Mouse (Mus musculus) kidney, adult 2 months (tissue): ENCODE data around the gene Hist1h2ac. TPM values are rescaled to one million over a fixed set of nuclear protein-coding genes. Genes with fewer than 3 reads are reported as not detected.
"Not testable (repeated sequence)": the region's sequence is repeated elsewhere in the genome, so short reads cannot be mapped to it uniquely, and the experiment has no call there.

Experiments used
- DNase-seq: peaks from one replicate; pipeline ENCODE4 v3.0.0; 2021
- H3K27ac ChIP-seq: fragments of 200-500 bp; 2 replicates; pipeline ENCODE4 v1.5.1; 2012; ENCODE audit warnings: low read depth, low read length, control low read depth, inconsistent platforms; ENCODE audit not compliant: insufficient read depth
- H3K27me3 ChIP-seq: fragments of 200-500 bp; replicated peaks from 2 replicates; pipeline ENCODE4 v1.6.1; 2012; ENCODE audit warnings: mild to moderate bottlenecking, moderate library complexity, low read length, inconsistent platforms; ENCODE audit not compliant: control insufficient read depth, insufficient read depth
- H3K36me3 ChIP-seq: fragments of 200-500 bp; 2 replicates; pipeline ENCODE4 v1.6.1; 2012; ENCODE audit warnings: mild to moderate bottlenecking, moderate library complexity, low read length, inconsistent platforms; ENCODE audit not compliant: control insufficient read depth, insufficient read depth
- H3K4me1 ChIP-seq: fragments of 200-500 bp; 2 replicates; pipeline ENCODE4 v1.6.1; 2011; ENCODE audit warnings: low read length; ENCODE audit not compliant: control insufficient read depth, insufficient read depth
- H3K4me3 ChIP-seq: fragments of 200-500 bp; 2 replicates; pipeline ENCODE4 v1.5.1; 2011; ENCODE audit warnings: mild to moderate bottlenecking, low read depth, low read length, control low read depth; ENCODE audit not compliant: insufficient read depth
- CTCF ChIP-seq: fragments of 200-500 bp; conservative IDR thresholded peaks from 2 replicates; pipeline ENCODE4 v1.5.1; 2011; ENCODE audit warnings: low read depth, mild to moderate bottlenecking, control low read depth, low read length, moderate library complexity, mixed read lengths; ENCODE audit not compliant: insufficient read depth, insufficient read length
- POLR2A ChIP-seq: fragments of 200-500 bp; IDR thresholded peaks from one replicate; pipeline ENCODE4 v1.6.1; 2011; ENCODE audit warnings: low read depth, low read length, control low read depth
- whole genome bisulfite sequencing: fragments of 180-500 bp; shearing (Covaris S2); methylation state at CpG from one replicate; pipeline ENCODE4 v1.1.7; 2018; 5-methylcytosine and 5-hydroxymethylcytosine counted together
- polyA plus RNA-seq: library from polyadenylated mRNA; depleted of rRNA; stranded (reverse); fragments of >200 nt; gene quantifications from 2 replicates; pipeline ENCODE4 v1.2.3, GENCODE M21; 2012

The Hist1h2ac gene
- polyA plus RNA-seq, 1 experiment = 0.44 TPM

DNA sequence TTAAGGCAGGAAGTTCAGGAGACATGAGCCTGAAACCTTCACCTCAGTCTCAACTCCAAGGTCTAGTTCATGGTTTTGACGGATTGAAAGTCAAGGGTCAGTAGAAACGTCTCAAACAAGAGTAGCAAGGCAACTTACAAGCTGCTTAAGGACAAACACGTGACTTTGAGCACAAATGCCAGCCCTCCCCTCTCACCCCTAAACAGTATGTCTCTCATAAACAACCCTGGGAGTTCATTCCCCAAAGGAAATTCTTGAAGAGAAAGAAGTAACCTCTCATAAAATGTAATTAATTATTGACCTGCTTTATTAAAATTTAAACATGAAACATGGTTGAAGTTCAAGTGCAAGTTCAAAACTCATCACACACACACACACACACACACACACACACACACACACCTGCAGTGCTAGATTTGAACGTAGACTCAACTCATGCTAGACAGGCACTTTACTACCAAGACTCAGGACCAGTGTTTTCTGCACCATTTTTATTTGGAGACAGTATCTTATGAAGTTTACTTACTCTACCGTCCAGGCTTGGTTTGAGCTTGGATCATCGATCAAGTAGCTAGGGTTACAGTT lies 10.2 kb upstream of the Hist1h2ac start:
- H3K27me3 ChIP-seq = no peaks in the 10 kb centered on the region
- H3K36me3 ChIP-seq = no peaks in the 10 kb centered on the region; the same call in 1 of the 2 replicates
- DNase-seq = peak; percentile 88
- WGBS = 36% methylated on average over 6 of the region's 6 CpGs
- peak overlapping the region; percentile 84 for H3K27ac ChIP-seq
- peaks cover 13% of the 10 kb centered on the region; the same call in 1 of the 2 replicates for H3K4me1 ChIP-seq
- no peak overlapping the region for H3K4me3 ChIP-seq
- TF ChIP-seq POLR2A (no peak), CTCF (no peak)

DNA sequence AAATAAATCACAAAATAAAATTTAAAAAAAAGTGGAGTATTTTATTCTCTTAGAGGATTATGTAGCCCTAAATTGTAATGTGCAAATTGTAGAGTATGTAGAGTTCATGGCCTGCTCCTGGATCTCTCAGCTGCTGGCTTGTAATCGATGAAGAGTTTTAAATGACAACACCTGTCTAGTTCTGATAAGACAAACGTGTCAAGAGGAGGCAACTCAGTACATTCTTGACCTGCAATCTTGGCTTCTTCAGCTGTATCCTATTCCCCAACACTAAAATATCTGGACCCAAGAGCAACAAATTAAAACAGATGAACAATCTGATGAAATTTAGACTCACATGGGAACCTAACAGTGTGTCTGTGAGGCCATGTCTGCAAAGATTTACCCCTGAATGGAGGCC lies 5.7 kb upstream of the Hist1h2ac start:
- TF ChIP-seq POLR2A = no peak
- no peak for TF ChIP-seq CTCF
- peaks cover 23% of the 10 kb centered on the region for H3K4me1 ChIP-seq
- WGBS = 81% methylated on average over 2 of the region's 2 CpGs
- DNase-seq = no peak
- no peak overlapping the region for H3K4me3 ChIP-seq
- no peaks in the 10 kb centered on the region; the same call in 1 of the 2 replicates for H3K36me3 ChIP-seq
- H3K27me3 ChIP-seq = no peaks in the 10 kb centered on the region
- no peak overlapping the region for H3K27ac ChIP-seq

DNA sequence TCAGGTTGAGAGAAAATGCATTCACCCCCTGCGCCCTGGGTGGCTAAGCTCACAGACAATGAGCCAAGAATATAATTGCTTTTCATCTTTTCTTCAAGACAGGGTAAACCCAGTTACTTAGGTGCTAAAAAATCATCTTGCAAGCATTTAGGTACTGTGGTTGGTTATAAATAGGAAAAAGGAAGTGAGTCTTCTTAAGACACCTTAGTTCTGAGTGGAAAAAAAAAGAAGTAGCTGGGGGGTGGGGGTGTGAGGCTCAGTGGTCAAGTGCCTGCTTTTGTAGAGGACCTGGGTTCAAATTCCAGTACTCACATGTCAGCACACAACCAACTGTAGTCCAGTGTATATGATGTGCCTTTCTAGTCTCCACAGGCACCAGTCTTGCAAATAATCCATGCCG lies 5.2 kb upstream of the Hist1h2ac start:
- no peak overlapping the region for H3K4me3 ChIP-seq
- H3K27me3 ChIP-seq = no peaks in the 10 kb centered on the region
- H3K27ac ChIP-seq = no peak overlapping the region
- WGBS = 93% methylated on average over 2 of the region's 2 CpGs
- H3K4me1 ChIP-seq = peaks cover 18% of the 10 kb centered on the region
- TF ChIP-seq CTCF (no peak), POLR2A (no peak)
- H3K36me3 ChIP-seq = no peaks in the 10 kb centered on the region; the same call in 1 of the 2 replicates
- DNase-seq = no peak

DNA sequence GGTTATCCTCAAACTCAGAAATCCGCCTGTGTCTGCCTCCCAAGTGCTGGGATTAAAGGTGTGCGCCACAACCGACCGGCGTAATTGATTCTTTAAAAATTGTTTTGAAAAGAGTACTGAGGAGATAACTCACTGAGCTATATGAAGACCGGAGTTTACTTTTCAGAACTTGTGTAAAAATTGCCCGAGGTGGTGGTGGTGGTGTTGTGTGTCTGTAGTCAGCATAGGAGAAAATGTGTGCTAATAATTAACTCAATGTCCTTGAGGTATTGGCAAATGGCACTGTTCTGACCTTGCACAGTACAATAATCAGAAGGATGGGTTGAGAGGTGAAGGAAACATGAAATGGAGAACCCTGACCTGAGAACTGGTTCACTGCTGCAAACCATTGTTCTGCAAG lies 4.2 kb upstream of the Hist1h2ac start:
- Histone ChIP-seq H3K36me3 (no peaks in the 10 kb centered on the region; the same call in 1 of the 2 replicates), H3K4me1 (peaks cover 10% of the 10 kb centered on the region), H3K4me3 (no peak overlapping the region), H3K27ac (peak overlapping the region; percentile 75), H3K27me3 (no peaks in the 10 kb centered on the region)
- DNase-seq = peak; percentile 68
- 64% methylated on average over 7 of the region's 7 CpGs for WGBS
- no peak for TF ChIP-seq CTCF
- no peak for TF ChIP-seq POLR2A

DNA sequence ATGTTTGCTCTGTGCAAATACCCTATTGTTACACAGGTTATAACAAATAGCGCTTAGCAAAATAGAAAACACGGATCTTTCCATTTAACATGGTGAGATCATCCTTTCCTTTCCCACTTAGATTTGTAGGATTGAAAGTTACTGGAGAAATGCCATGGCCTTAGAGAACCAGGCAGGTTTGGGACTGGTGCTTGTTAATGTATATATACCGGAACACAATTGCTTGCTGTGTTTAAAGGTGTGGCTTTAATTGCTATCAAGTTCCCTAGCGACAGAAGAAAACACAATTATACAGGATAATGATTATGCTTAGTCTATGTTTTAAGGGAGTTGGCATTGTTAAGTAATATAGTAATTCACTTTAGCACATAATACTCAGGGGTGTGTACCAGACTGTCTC lies 3.4 kb upstream of the Hist1h2ac start:
- no peak overlapping the region for H3K4me3 ChIP-seq
- peaks cover 10% of the 10 kb centered on the region for H3K4me1 ChIP-seq
- TF ChIP-seq CTCF = no peak
- no peak for TF ChIP-seq POLR2A
- 0 out of 2 replicates have a peak overlapping the region, but pooled peaks have one; percentile 31 for H3K27ac ChIP-seq
- H3K27me3 ChIP-seq = no peaks in the 10 kb centered on the region
- no peaks in the 10 kb centered on the region; the same call in 1 of the 2 replicates for H3K36me3 ChIP-seq
- no peak for DNase-seq
- 66% methylated on average over 4 of the region's 4 CpGs for WGBS

DNA sequence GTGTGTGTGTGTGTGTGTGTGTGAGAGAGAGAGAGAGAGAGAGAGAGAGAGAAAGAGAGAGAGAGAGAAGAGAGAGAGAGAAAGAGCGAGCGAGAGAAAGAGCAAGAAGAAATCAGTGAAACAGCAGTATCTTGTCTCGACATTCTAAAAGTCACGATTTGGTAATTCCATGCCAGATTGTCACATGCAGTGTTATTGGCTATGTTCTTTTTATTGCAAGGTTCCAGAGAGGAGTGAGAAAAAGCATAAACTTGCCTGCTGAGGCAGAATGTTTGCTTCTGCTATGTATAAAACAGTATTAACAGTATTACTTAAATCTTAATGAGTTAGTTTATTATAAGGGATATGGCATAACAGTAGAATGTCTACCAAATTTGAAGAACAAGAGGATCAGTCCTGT lies 2.2 kb upstream of the Hist1h2ac start:
- WGBS = 34% methylated on average over 4 of the region's 4 CpGs
- DNase-seq = no peak
- TF ChIP-seq POLR2A (no peak), CTCF (no peak)

DNA sequence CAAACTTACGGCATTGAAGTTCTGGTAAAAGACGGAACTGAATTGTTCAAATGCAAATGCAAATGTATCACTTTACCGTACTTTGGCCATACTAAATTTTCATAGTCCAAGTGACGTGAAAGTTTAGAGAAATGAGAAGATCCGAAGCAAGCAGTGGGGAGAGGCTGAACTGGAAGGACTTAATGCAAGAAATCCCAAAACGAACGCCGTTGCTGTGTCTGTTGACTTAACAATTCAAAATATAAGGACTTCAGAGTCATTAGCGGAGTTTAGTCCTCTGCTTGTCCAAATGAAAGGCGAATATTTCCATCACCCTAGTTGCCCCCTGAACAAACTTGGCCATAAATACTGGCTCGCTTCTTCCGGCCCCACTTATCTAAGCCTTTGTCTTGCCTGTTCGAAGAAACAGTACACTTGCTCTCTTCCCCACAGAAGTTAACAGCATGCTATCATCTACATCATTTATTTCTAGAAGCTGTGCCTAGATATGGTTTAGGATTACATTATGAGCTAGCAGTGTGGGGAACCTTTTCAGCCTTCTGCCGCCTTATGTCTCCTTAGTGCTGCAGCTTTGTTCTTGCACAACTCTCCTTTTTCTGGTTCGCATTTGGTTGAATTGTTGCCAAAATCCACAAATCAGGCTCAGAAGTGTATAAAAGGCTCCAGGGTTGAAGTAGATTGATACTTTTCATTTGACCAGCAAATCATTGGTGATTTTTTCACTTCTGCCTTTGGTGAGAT lies 1.5 kb upstream of the Hist1h2ac start:
- 1% methylated on average over 15 of the region's 15 CpGs for WGBS
- TF ChIP-seq CTCF = no peak
- Histone ChIP-seq H3K36me3 (no peaks in the 10 kb centered on the region; the same call in 1 of the 2 replicates), H3K27me3 (no peaks in the 10 kb centered on the region), H3K4me3 (peak overlapping the region; percentile 56), H3K27ac (peak overlapping the region; percentile 79), H3K4me1 (peaks cover 10% of the 10 kb centered on the region)
- DNase-seq = peak; percentile 49

More for the DNA sequence above, 2.2 kb upstream of the Hist1h2ac start:
- Histone ChIP-seq H3K27ac (peak overlapping the region; percentile 79), H3K36me3 (no peaks in the 10 kb centered on the region; the same call in 1 of the 2 replicates), H3K4me1 (peaks cover 10% of the 10 kb centered on the region), H3K4me3 (peak overlapping the region; percentile 56), H3K27me3 (no peaks in the 10 kb centered on the region)

DNA sequence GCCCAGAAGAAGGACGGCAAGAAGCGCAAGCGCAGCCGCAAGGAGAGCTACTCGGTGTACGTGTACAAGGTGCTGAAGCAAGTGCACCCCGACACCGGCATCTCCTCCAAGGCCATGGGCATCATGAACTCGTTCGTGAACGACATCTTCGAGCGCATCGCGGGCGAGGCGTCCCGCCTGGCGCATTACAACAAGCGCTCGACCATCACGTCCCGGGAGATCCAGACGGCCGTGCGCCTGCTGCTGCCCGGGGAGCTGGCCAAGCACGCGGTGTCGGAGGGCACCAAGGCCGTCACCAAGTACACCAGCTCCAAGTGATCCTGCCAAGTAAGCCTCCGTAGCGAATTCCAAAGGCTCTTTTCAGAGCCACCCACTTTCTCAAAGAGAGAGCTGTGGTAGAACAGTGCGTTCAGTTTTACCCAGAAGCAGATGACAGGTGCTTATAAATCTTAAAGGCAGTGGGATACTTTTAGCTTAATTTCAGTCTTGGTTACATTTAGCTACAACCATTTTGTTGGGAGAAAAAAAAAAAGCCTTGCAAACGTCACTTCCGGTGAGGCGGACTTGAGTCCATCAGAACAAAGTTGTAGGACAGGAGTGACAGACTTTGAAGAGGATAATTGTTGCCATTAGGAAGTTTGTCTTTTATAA lies 672 bp upstream of the Hist1h2ac start:
- H3K27ac ChIP-seq = peak overlapping the region; percentile 79
- WGBS = 0% methylated on average over 20 of the region's 37 CpGs

DNA sequence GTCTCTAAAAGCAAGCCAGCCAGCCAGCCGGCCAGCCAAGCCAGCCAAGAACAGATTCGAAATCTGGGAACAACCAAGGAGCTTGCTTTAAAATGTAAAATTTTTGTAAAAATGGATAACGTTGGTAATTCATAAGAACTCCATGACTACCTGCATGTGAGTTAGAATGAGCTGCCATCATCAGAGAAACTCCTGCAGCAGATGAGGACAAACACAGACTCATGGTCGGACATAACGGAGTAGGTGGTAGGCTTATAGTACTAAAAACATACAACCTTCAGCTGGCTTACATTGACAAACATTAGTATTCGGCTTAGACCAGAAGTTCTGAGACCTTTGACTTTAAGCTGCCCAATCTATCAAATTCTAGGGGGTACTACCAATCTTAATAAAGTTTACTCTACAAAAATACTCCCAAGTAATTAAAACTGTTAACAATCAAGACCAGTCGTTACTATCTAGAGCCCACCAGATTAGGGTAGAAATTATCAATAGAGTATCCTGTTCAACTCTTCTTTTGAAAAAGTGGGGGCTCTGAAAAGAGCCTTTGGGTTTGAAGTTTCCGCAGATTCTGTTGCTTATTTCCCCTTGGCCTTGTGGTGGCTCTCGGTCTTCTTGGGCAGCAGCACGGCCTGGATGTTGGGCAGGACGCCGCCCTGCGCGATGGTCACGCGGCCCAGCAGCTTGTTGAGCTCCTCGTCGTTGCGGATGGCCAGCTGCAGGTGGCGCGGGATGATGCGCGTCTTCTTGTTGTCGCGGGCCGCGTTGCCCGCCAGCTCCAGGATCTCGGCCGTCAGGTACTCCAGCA lies 597 bp downstream of the Hist1h2ac start:
- 20% methylated on average over 16 of the region's 30 CpGs for WGBS
- not testable (repeated sequence) for H3K27ac ChIP-seq, DNase-seq

More for the DNA sequence above, 672 bp upstream of the Hist1h2ac start:
- H3K4me1 ChIP-seq = peaks cover 10% of the 10 kb centered on the region
- not testable (repeated sequence) for H3K27me3 ChIP-seq, H3K36me3 ChIP-seq
- peak overlapping the region; percentile 56 for H3K4me3 ChIP-seq
- peak; percentile 82 for DNase-seq

More for the DNA sequence above, 597 bp downstream of the Hist1h2ac start:
- H3K4me1 ChIP-seq, H3K36me3 ChIP-seq, H3K27me3 ChIP-seq: not testable (repeated sequence)
- peak overlapping the region; percentile 22; the same call in 1 of the 2 replicates for H3K4me3 ChIP-seq
